Mouse (Mus musculus): ENCODE measurements around the gene Olfr427. TPM values are rescaled to one million over a fixed set of nuclear protein-coding genes. Genes with fewer than 3 reads are reported as not detected.

Gene Olfr427
- polyA plus RNA-seq, 1 experiment from 2014 or later = not detected

DNA sequence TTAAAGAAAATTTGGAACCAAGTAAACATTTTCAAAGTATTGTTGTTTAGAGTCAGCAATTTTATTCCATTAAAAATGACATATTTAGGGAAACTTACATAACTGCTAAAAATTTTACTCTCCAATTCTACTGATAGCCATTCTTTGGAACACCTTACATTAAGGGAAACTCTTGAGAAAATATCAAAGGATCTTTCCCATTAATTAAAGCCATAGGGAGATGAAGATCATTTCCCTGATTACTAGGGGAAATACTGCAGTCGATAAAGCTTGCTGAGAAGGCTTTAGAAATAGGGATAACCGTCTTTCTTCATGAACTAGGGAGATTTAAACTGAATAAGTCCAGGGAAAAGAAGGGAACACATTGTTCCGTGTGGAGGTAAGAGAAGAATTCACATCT lies 34.5 kb downstream of the Olfr427 start, which contains the start of gene Olfr424:
Gene Olfr424 (plus strand): TSS at position 301 of the 400 bp plus-strand sequence.
- Histone ChIP-seq H3K27ac (no peak within 1 kb of the TSS), H3K36me3 (replicated peaks) (no peaks in the 10 kb centered on the region), H3K27me3 (ENCODE audit: poor library complexity, severe bottlenecking) (no peaks in the 10 kb centered on the region), H3K4me1 (no peaks in the 10 kb centered on the region), H3K4me3 (no peak within 1 kb of the TSS), H3K9me3 (no peaks in the 10 kb centered on the region)
- no peak for DNase-seq (ENCODE audit: extremely low spot score, low spot score)
- 72% methylated on average over 3 of the region's 3 CpGs for WGBS

DNA sequence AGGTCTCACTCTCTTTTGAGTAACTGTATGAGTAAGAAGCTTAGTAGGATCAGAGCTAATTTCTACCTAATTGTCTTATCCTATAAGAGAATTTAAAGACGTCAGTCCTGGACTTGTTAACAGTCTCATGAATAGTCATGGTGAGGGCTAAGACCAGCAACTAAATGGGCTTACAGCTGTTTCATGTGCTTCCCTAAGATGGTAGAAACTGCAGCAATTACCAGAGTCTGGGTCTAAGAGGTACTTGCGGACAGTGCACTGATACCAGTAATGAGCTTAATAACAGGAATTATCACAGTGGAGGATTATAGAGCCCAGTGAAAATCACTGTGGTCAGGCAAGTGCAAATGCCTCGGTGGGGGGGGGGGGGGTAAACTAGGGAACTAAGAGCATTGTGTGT lies 35.3 kb downstream of the Olfr427 start:
- H3K9me3 ChIP-seq = no peaks in the 10 kb centered on the region

DNA sequence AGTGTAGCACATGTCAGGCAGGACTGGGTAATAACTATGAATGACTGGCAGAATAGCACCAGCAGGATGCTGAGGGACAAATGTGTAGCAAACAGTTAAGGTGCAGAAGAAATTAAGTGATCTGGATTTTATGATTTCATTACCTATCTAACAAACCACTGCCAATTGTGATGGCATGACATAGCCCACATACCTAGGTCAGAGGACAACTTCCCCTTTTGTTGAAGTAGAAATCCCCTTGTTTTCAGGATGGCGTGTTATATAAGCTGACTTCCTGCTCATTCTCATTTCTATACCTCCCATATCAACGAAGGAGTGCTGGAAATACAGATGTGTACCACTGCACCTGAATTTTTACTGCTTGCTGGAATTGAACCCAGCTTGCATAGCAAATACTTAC lies 44.7 kb downstream of the Olfr427 start:
- Histone ChIP-seq H3K27me3 (ENCODE audit: poor library complexity, severe bottlenecking) (no peaks in the 10 kb centered on the region), H3K4me1 (no peaks in the 10 kb centered on the region), H3K9me3 (no peaks in the 10 kb centered on the region), H3K27ac (no peak overlapping the region), H3K4me3 (no peak overlapping the region), H3K36me3 (replicated peaks) (no peaks in the 10 kb centered on the region)
- WGBS = 85% methylated on average over 2 of the region's 2 CpGs
- no peak for DNase-seq (ENCODE audit: extremely low spot score, low spot score)

More for the DNA sequence above, 35.3 kb downstream of the Olfr427 start:
- H3K27ac ChIP-seq = no peak overlapping the region
- no peaks in the 10 kb centered on the region for H3K4me1 ChIP-seq
- no peaks in the 10 kb centered on the region for H3K27me3 ChIP-seq (ENCODE audit: poor library complexity, severe bottlenecking)
- no peaks in the 10 kb centered on the region for H3K36me3 ChIP-seq (replicated peaks)
- 53% methylated on average over 3 of the region's 3 CpGs for WGBS
- no peak overlapping the region for H3K4me3 ChIP-seq
- DNase-seq (ENCODE audit: extremely low spot score, low spot score) = no peak

DNA sequence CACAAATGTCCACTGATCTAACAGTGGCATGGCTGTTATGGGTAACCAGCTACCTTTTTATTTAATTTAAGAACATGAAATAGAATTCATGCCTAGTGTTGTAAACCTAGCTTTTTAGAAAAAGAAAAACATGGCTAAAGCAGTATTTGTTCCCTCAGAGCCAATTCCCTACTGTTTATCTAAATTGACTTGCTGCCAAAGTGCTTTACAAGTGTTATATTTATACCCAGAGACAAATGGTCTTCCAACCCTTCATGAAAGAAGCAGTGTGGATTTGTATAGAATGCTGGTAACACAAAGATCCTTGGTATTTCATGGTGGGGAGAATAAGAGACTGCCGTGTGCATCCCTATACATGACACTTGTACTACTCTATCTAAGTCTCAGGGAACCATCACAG lies 50.0 kb downstream of the Olfr427 start:
- H3K9me3 ChIP-seq = no peaks in the 10 kb centered on the region
- DNase-seq (ENCODE audit: extremely low spot score, low spot score) = no peak
- no peaks in the 10 kb centered on the region for H3K4me1 ChIP-seq
- no peak overlapping the region for H3K27ac ChIP-seq
- no peaks in the 10 kb centered on the region for H3K27me3 ChIP-seq (ENCODE audit: poor library complexity, severe bottlenecking)
- 90% methylated on average over 1 of the region's 1 CpGs for WGBS
- no peak overlapping the region for H3K4me3 ChIP-seq
- no peaks in the 10 kb centered on the region for H3K36me3 ChIP-seq (replicated peaks)

DNA sequence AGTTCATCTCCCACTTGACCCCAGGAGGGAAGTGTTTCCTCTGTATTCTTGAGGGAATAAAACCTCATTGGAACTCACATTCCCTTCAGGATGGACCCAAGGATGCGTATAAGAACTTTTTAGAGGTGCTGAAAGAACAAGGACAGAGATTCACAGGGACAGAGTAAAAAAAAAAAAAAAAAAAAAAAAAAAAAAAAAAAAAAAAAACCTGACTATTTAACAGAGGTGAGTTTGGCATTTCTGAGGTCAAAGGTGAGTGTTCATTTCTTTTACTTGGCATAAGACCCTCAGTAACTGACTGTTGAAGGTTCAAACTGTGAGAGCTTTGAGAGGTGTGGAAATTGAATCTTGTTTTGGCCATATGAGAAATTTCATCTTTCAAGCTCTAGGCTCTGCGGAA lies 52.6 kb downstream of the Olfr427 start:
- Histone ChIP-seq H3K27me3 (ENCODE audit: poor library complexity, severe bottlenecking) (no peaks in the 10 kb centered on the region), H3K4me1 (no peaks in the 10 kb centered on the region), H3K4me3 (no peak overlapping the region), H3K27ac (no peak overlapping the region), H3K9me3 (no peaks in the 10 kb centered on the region), H3K36me3 (replicated peaks) (no peaks in the 10 kb centered on the region)
- WGBS = 76% methylated on average over 2 of the region's 2 CpGs
- DNase-seq (ENCODE audit: extremely low spot score, low spot score) = no peak

Other genes with a start within 250 kb of the Olfr427 start
- gene Ifi211, start 183.8 kb upstream of the Olfr427 start, polyA plus RNA-seq (2016; fragmentation: Nextera tagmentation; extraction: Ambion mirVana) = 0.26 TPM in 2 replicates
- gene Mndal, start 154.4 kb upstream of the Olfr427 start, polyA plus RNA-seq (2016; fragmentation: Nextera tagmentation; extraction: Ambion mirVana) = 0.12 TPM in 1 of 2 replicates, not detected in the other
- 0.05 TPM in 1 of 2 replicates, not detected in the other for gene Ifi203, start 154.2 kb upstream of the Olfr427 start, polyA plus RNA-seq (2016; fragmentation: Nextera tagmentation; extraction: Ambion mirVana)
- not detected in 2 replicates for gene Ifi202b, start 114.1 kb upstream of the Olfr427 start, polyA plus RNA-seq (2016; fragmentation: Nextera tagmentation; extraction: Ambion mirVana)
- not detected in 2 replicates for gene Ifi205, start 65.1 kb upstream of the Olfr427 start, polyA plus RNA-seq (2016; fragmentation: Nextera tagmentation; extraction: Ambion mirVana)
- not detected in 2 replicates for gene Olfr433, start 56.2 kb upstream of the Olfr427 start, polyA plus RNA-seq (2016; fragmentation: Nextera tagmentation; extraction: Ambion mirVana)
- not detected in 2 replicates for gene Olfr432, start 47.7 kb upstream of the Olfr427 start, polyA plus RNA-seq (2016; fragmentation: Nextera tagmentation; extraction: Ambion mirVana)
- not detected in 2 replicates for gene Olfr430, start 30.3 kb upstream of the Olfr427 start, polyA plus RNA-seq (2016; fragmentation: Nextera tagmentation; extraction: Ambion mirVana)
- gene Olfr429, start 12.6 kb upstream of the Olfr427 start, polyA plus RNA-seq (2016; fragmentation: Nextera tagmentation; extraction: Ambion mirVana) = not detected in 2 replicates
- not detected in 2 replicates for gene Olfr231, start 24.3 kb downstream of the Olfr427 start, polyA plus RNA-seq (2016; fragmentation: Nextera tagmentation; extraction: Ambion mirVana)
- not detected in 2 replicates for gene Olfr424, start 34.6 kb downstream of the Olfr427 start, polyA plus RNA-seq (2016; fragmentation: Nextera tagmentation; extraction: Ambion mirVana)
- gene Olfr420, start 58.7 kb downstream of the Olfr427 start, polyA plus RNA-seq (2016; fragmentation: Nextera tagmentation; extraction: Ambion mirVana) = not detected in 2 replicates
- gene Spta1, start 75.9 kb downstream of the Olfr427 start, polyA plus RNA-seq (2016; fragmentation: Nextera tagmentation; extraction: Ambion mirVana) = 1.8 and 2.7 TPM in 2 replicates
- not detected in 2 replicates for gene Olfr419, start 155.2 kb downstream of the Olfr427 start, polyA plus RNA-seq (2016; fragmentation: Nextera tagmentation; extraction: Ambion mirVana)
- not detected in 2 replicates for gene Mptx1, start 233.6 kb downstream of the Olfr427 start, polyA plus RNA-seq (2016; fragmentation: Nextera tagmentation; extraction: Ambion mirVana)